Mouse (Mus musculus) kidney, postnatal 14 days (tissue): ENCODE measurements around the gene Slc25a44.

Source experiments
- DNase-seq: peaks from one replicate; pipeline ENCODE4 v3.0.0; 2022; ENCODE audit warnings: mixed read lengths

The Slc25a44 gene

DNA sequence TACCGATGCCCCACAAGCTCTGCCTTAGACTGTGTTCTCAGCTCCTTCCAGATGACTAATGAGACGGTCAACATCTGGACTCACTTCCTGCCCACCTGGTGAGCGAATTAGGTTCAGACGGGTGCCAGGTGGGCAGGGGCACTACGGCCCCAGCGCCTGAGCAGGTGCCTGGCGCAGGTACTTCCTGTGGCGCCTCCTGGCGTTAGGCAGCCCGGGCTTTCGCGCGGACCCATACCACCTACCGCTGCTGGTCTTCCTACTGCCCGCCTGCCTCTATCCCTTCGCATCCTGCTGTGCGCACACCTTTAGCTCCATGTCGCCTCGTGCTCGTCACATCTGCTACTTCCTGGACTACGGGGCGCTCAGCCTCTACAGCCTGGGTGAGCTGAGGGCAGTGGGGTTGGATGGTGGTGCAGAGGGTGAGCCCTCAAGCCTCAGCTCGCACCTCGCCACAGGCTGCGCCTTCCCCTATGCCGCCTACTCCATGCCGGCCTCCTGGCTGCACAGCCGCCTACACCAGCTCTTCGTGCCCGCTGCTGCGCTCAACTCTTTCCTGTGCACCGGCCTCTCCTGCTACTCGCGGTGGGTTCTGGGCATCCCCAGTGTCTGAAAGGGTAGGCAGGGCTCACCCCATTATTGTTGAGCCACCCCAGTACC, 59.1 kb downstream of the Slc25a44 start:
- DNase-seq: no peak

DNA sequence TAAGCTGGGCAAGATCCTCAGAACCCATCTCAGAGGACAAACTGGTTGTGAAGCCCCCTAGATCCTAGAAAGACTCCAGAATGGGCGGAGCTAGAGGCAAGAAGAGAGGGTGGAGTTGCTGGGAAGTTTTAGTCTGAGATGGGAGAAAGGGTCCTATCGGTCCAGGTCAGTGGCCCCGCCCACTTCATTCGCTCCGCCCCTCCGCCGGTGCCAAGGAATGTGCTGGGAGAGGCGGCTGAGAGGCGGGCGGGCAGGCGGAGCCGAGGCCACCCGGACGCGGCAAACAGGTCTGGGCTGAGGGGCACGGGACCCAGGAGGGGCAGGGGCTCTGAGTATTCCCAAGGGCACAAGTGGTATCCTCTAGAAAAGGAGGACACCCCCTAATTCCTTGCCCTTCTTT, 60.6 kb downstream of the Slc25a44 start, which contains the start of gene Paqr6:
Gene Paqr6 (plus strand): TSS at position 248 of the 400 bp plus-strand sequence.
- peak; percentile 81 for DNase-seq

- no peak for DNase-seq
These were observed 61.2 kb downstream of the Slc25a44 start for GRCm38 (mm10) chr3:88363700-88364099.

DNA sequence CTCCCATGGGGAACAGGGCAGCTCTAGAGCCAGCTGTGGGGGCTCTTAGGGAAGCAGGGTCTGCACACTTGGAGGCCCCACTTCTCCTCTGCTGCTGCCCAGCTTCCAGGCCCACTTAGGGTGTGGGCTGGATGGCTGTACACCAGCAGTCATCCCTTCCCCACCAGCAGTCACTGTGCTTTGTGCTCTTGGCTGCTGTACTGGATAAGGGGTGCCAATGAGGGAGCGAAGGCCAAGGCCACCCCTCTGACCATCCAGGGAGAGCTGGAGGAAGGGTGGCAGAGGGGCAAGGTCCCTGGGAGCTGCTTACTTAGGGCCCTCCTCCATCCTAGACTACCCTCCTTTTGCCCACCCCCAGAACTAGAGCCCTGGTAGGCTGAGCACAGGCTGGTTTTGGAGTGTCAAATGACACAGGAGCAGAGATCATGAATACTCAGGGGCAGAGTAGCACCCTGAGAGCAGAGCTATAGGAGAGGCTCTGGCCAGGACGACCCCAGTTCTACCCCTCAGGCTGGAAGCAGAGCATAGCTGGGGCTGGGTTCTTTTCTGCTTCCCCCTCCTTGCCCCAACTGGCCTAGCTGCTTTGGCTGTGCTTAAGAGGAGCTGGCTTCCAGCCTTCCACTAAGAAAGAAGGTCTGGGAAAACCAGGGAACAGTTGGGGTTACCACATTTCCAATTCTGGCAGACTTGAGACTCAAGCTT, 63.2 kb downstream of the Slc25a44 start:
- DNase-seq: no peak

DNA sequence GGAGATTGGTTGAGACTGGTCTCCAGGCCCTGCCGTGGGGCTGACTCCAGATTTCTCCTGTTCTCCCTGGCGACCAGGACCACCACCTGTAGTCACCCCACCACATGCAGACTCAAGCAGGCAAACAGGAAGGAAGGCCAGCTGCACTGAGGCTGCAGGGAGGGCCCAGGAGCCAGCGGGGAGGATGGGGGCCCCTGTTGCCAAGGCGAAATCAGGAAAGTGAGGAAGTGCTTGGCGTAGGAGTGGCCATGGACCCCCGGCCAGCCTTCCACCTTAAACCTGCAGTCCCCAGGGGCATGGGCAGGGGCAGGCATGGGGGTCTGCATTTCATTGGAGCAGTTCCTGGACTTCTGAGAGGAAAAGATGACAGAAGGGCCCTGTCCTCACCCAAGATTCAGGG, 63.8 kb downstream of the Slc25a44 start:
- DNase-seq: no peak
